Mouse (Mus musculus) gastrocnemius, adult 2 months (tissue): ENCODE measurements at regions not wholly inside any gene's neighbourhood (a gene's known extent, or its start where the extent isn't known, plus 50 kb on each side); places are given as distances from the start of the nearest gene placed in this dataset.

Experiments
- DNase-seq: peaks from one replicate; pipeline ENCODE4 v3.0.0; 2022
- H3K27ac ChIP-seq: fragments of 200-600 bp; 2 replicates; pipeline ENCODE4 v1.8.1; 2022; ENCODE audit warnings: mild to moderate bottlenecking
- H3K4me3 ChIP-seq: fragments of 200-600 bp; 2 replicates; pipeline ENCODE4 v1.8.1; 2022; ENCODE audit warnings: mild to moderate bottlenecking, moderate library complexity
- CTCF ChIP-seq: fragments of 200-600 bp; IDR thresholded peaks from 2 replicates; pipeline ENCODE4 v1.8.1; 2022; ENCODE audit warnings: antibody characterized with exemption, mild to moderate bottlenecking, moderate library complexity
- intact Hi-C: fragments of 180-260 bp; cut with DNase I; formaldehyde crosslinking; loops from one replicate; pipeline ENCODE4 v1.15.1; 2025

- intact Hi-C loops, result no loop called here
- Histone ChIP-seq H3K4me3 (no peak overlapping the region), H3K27ac (no peak overlapping the region)
- no peak for TF ChIP-seq CTCF
- DNase-seq, result no peak
Observed at GRCm38 (mm10) chr13:37517055-37517807, 172.2 kb downstream of the Ly86 start.

- H3K4me3 ChIP-seq, result no peak overlapping the region
- DNase-seq, result no peak
- intact Hi-C loops, result no loop called here
- TF ChIP-seq CTCF, result peak; percentile 51
- no peak overlapping the region for H3K27ac ChIP-seq
Observed at GRCm38 (mm10) chr13:37519948-37520347, 174.9 kb downstream of the Ly86 start.

GRCm38 (mm10) chr13:37525097-37525726, 180.2 kb downstream of the Ly86 start:
- intact Hi-C loops, result no loop called here
- no peak for DNase-seq
- TF ChIP-seq CTCF, result no peak
- H3K4me3 ChIP-seq, result no peak overlapping the region
- H3K27ac ChIP-seq, result no peak overlapping the region

- DNase-seq, result no peak
- intact Hi-C loops, result no loop called here
- H3K27ac ChIP-seq, result no peak overlapping the region
- no peak overlapping the region for H3K4me3 ChIP-seq
- TF ChIP-seq CTCF, result no peak
Observed at GRCm38 (mm10) chr13:37526102-37526501, 181.1 kb downstream of the Ly86 start.

- no peak overlapping the region for H3K4me3 ChIP-seq
- intact Hi-C loops, result no loop called here
- no peak overlapping the region for H3K27ac ChIP-seq
- no peak for TF ChIP-seq CTCF
- no peak for DNase-seq
Observed at GRCm38 (mm10) chr13:37528380-37528779, 183.4 kb downstream of the Ly86 start.

- intact Hi-C loops, result no loop called here
- DNase-seq, result no peak
- H3K27ac ChIP-seq, result no peak overlapping the region
- TF ChIP-seq CTCF, result no peak
- H3K4me3 ChIP-seq, result no peak overlapping the region
Observed at GRCm38 (mm10) chr13:37528876-37529275, 183.9 kb downstream of the Ly86 start.

- intact Hi-C loops, result loop anchor here (5.0 kb wide), 1 partner anchor 44 kb away; no protein-coding TSS in a partner anchor
- H3K27ac ChIP-seq, result no peak overlapping the region
- peak; percentile 88 for DNase-seq
Observed at GRCm38 (mm10) chr13:37531512-37532183, 186.6 kb downstream of the Ly86 start.

GRCm38 (mm10) chr13:37532596-37533170, 187.7 kb downstream of the Ly86 start:
- intact Hi-C loops, result loop anchor here (5.0 kb wide), 1 partner anchor 45 kb away; no protein-coding TSS in a partner anchor
- Histone ChIP-seq H3K27ac (no peak overlapping the region), H3K4me3 (no peak overlapping the region)
- no peak for TF ChIP-seq CTCF
- DNase-seq, result no peak

More at GRCm38 (mm10) chr13:37531512-37532183, 186.6 kb downstream of the Ly86 start:
- no peak for TF ChIP-seq CTCF
- 0 out of 2 replicates have a peak overlapping the region, but pooled peaks have one; percentile 11 for H3K4me3 ChIP-seq

- intact Hi-C loops, result loop anchor here (5.0 kb wide), 1 partner anchor 47 kb away; no protein-coding TSS in a partner anchor
- DNase-seq, result no peak
- H3K4me3 ChIP-seq, result no peak overlapping the region
- no peak overlapping the region for H3K27ac ChIP-seq
- no peak for TF ChIP-seq CTCF
Observed at GRCm38 (mm10) chr13:37533851-37534250, 188.8 kb downstream of the Ly86 start.

GRCm38 (mm10) chr13:37537330-37537729, 192.3 kb downstream of the Ly86 start:
- no peak overlapping the region for H3K4me3 ChIP-seq
- intact Hi-C loops, result no loop called here
- no peak for DNase-seq
- peak overlapping the region; percentile 72 for H3K27ac ChIP-seq
- TF ChIP-seq CTCF, result no peak

GRCm38 (mm10) chr13:37537793-37538192, 192.8 kb downstream of the Ly86 start:
- TF ChIP-seq CTCF, result no peak
- DNase-seq, result no peak
- Histone ChIP-seq H3K27ac (peak overlapping the region; percentile 72), H3K4me3 (no peak overlapping the region)
- intact Hi-C loops, result no loop called here

- no peak for TF ChIP-seq CTCF
- Histone ChIP-seq H3K4me3 (no peak overlapping the region), H3K27ac (no peak overlapping the region)
- intact Hi-C loops, result loop anchor here (5.0 kb wide), 2 partner anchors 74 to 401 kb away; no protein-coding TSS in a partner anchor
- no peak for DNase-seq
Observed at GRCm38 (mm10) chr13:37540980-37541531, 196.0 kb downstream of the Ly86 start.
